Mouse (Mus musculus) A20 (cell line): ENCODE measurements around the gene Psmb9.
"Not testable (repeated sequence)": the region's sequence is repeated elsewhere in the genome, so short reads cannot be mapped to it uniquely, and the experiment has no call there.

Source experiments
- DNase-seq: peaks from one replicate; pipeline ENCODE4 v3.0.0-alpha.2; 2011; ENCODE audit warnings: low read depth, low spot score

Psmb9 gene

GRCm38 (mm10) chr17:34187261-34187916 lies at the start of gene Psmb9, which contains the start of gene Tap1:
Gene Psmb9, minus strand, starts transcription at chr17:34187764.
Gene Tap1, plus strand, starts transcription at chr17:34187553.
- peak; percentile 98 for DNase-seq

- DNase-seq = no peak
Measured at GRCm38 (mm10) chr17:34236691-34237090, 49.1 kb upstream of the Psmb9 start.

GRCm38 (mm10) chr17:34234926-34235325 lies 47.4 kb upstream of the Psmb9 start:
- peak; percentile 92 for DNase-seq

GRCm38 (mm10) chr17:34232021-34232420 lies 44.5 kb upstream of the Psmb9 start:
- DNase-seq = not testable (repeated sequence)

GRCm38 (mm10) chr17:34230971-34231370 lies 43.4 kb upstream of the Psmb9 start:
- DNase-seq = not testable (repeated sequence)

GRCm38 (mm10) chr17:34225911-34226310 lies 38.3 kb upstream of the Psmb9 start:
- not testable (repeated sequence) for DNase-seq

GRCm38 (mm10) chr17:34225426-34225825 lies 37.9 kb upstream of the Psmb9 start:
- no peak for DNase-seq

GRCm38 (mm10) chr17:34224816-34225215 lies 37.3 kb upstream of the Psmb9 start:
- no peak for DNase-seq

GRCm38 (mm10) chr17:34220401-34220800 lies 32.8 kb upstream of the Psmb9 start:
- DNase-seq = not testable (repeated sequence)

- not testable (repeated sequence) for DNase-seq
Measured at GRCm38 (mm10) chr17:34219801-34220200, 32.2 kb upstream of the Psmb9 start.

- peak; percentile 50 for DNase-seq
Measured at GRCm38 (mm10) chr17:34219096-34219495, 31.5 kb upstream of the Psmb9 start.

- no peak for DNase-seq
Measured at GRCm38 (mm10) chr17:34218675-34219074, 31.1 kb upstream of the Psmb9 start.

- no peak for DNase-seq
Measured at GRCm38 (mm10) chr17:34217986-34218385, 30.4 kb upstream of the Psmb9 start.

GRCm38 (mm10) chr17:34217216-34217928 lies 29.8 kb upstream of the Psmb9 start:
- no peak for DNase-seq

- DNase-seq = no peak
Measured at GRCm38 (mm10) chr17:34215176-34215575, 27.6 kb upstream of the Psmb9 start.

- DNase-seq = no peak
Measured at GRCm38 (mm10) chr17:34213936-34214335, 26.4 kb upstream of the Psmb9 start.

GRCm38 (mm10) chr17:34211746-34212365 lies 24.3 kb upstream of the Psmb9 start:
- DNase-seq = no peak

GRCm38 (mm10) chr17:34210599-34210998 lies 23.0 kb upstream of the Psmb9 start:
- DNase-seq = no peak

- DNase-seq = no peak
Measured at GRCm38 (mm10) chr17:34209680-34210079, 22.1 kb upstream of the Psmb9 start.

GRCm38 (mm10) chr17:34208421-34208820 lies 20.9 kb upstream of the Psmb9 start:
- DNase-seq = no peak

- DNase-seq = no peak
Measured at GRCm38 (mm10) chr17:34207866-34208265, 20.3 kb upstream of the Psmb9 start.

- DNase-seq = no peak
Measured at GRCm38 (mm10) chr17:34207456-34207855, 19.9 kb upstream of the Psmb9 start.

- DNase-seq = no peak
Measured at GRCm38 (mm10) chr17:34206731-34207130, 19.2 kb upstream of the Psmb9 start.
